10 mouse cellular contexts compared by ENCODE assay signal in the genomic region with DNA sequence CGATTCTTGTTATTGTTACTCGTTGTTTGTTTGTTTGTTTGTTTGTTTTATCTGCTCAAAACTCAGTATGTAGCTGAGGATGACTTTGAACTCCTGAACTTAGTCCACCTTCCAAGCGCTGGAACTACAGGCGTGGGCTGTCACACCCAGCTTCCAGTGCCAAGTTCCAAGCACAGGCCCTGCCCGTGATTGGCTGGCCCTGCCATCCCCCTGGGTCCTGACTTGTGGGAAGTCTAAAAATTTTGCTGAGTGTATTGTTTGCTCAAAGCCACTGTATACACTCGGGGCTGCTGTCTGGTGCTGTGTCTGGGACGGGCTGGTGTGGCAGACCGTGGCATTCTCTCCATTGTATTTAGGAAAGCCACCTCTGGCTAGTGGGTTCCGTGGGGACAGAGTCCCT. TPM values are rescaled to one million over a fixed set of nuclear protein-coding genes. Genes with fewer than 3 reads are reported as not detected.
A peak's percentile ranks its signal among the peaks of the same experiment; 100 is the strongest.
DNase-seq lines count a peak whose midpoint lies in the region; ATAC-seq and TF ChIP-seq lines count a peak whose summit lies in the region.
"Had no signal": no experiment of that assay in that cellular context is flagged by ENCODE, and none has a peak within 500 bp of the region (broad histone marks: within the 10 kb centered on the region; RNA-seq: fewer than 3 reads in every experiment).

No protein-coding gene starts in this region.

- peaks cover 17% of the 10 kb centered on the region for H3K36me3 ChIP-seq in intestine, embryonic 14.5 days (ENCODE audit: control insufficient read depth, insufficient read depth, low read length)
- H3K36me3 ChIP-seq in liver, postnatal 0 days (replicated peaks; ENCODE audit: insufficient read depth, low read length), result peaks cover 14% of the 10 kb centered on the region

- H3K9ac ChIP-seq in intestine, embryonic 14.5 days (ENCODE audit: low read length), result no peak overlapping the region
- H3K9ac ChIP-seq in liver, postnatal 0 days (replicated peaks), result no peak overlapping the region
- H3K9ac ChIP-seq: forebrain, embryonic 12.5 days had no signal

- peak; percentile 97 for DNase-seq in heart, adult 11 months
- no peak for DNase-seq in heart, postnatal 4 days
- DNase-seq in intestine, embryonic 14.5 days (ENCODE audit: low spot score), result no peak
- no peak for DNase-seq in liver, postnatal 0 days
- no peak for DNase-seq in spleen, postnatal 36 days (ENCODE audit: low spot score in 2 of 2)
- no peak for DNase-seq in gastrocnemius, postnatal 10 days
- DNase-seq: cerebellum, adult 9-11 months had no signal

- H3K27ac ChIP-seq in bone marrow, adult 2 months (ENCODE audit: control insufficient read depth, insufficient read depth, low read depth, low read length, poor library complexity), result 0 out of 2 replicates have a peak overlapping the region, but pooled peaks have one; percentile 5
- H3K27ac ChIP-seq in intestine, embryonic 14.5 days (ENCODE audit: low read depth), result peak overlapping the region; percentile 0; the same call in 1 of the 2 replicates
- H3K27ac ChIP-seq in liver, postnatal 0 days (ENCODE audit: low read depth), result peak overlapping the region; percentile 71

- TF ChIP-seq EP300 in liver, postnatal 0 days (IDR thresholded peaks at IDR 0.05; ENCODE audit: low read depth), result no peak

- TF ChIP-seq CTCF in bone marrow, adult 2 months (IDR thresholded peaks at IDR 0.05; ENCODE audit: control insufficient read depth, insufficient read depth, low read length), result no peak
- no peak for TF ChIP-seq CTCF in liver, postnatal 0 days (IDR thresholded peaks at IDR 0.05; ENCODE audit: low read depth)

- peaks cover 13% of the 10 kb centered on the region; the same call in 1 of the 2 replicates for H3K4me1 ChIP-seq in bone marrow, adult 2 months (ENCODE audit: control insufficient read depth, insufficient read depth, low read length)
- H3K4me1 ChIP-seq in intestine, embryonic 14.5 days (replicated peaks; ENCODE audit: control insufficient read depth, insufficient read depth, low read length), result peaks cover 48% of the 10 kb centered on the region
- peaks cover 58% of the 10 kb centered on the region for H3K4me1 ChIP-seq in liver, postnatal 0 days (ENCODE audit: insufficient read depth)

- no peak overlapping the region for H3K4me2 ChIP-seq in intestine, embryonic 14.5 days (ENCODE audit: low read length)
- no peak overlapping the region for H3K4me2 ChIP-seq in liver, postnatal 0 days (ENCODE audit: low read depth, low read length)
- H3K4me2 ChIP-seq: forebrain, embryonic 12.5 days had no signal

- 0 out of 2 replicates have a peak, but pooled peaks have one; percentile 15 for ATAC-seq in intestine, embryonic 14.5 days (replicated peaks; ENCODE audit: low FRiP score, low TSS enrichment, low read depth)
- no peak for ATAC-seq in liver, postnatal 0 days
- ATAC-seq in granulocyte monocyte progenitor cell, adult 5-6 weeks (replicated peaks; ENCODE audit: poor library complexity, severe bottlenecking), result no peak

- H3K9me3 ChIP-seq in intestine, embryonic 14.5 days (ENCODE audit: control insufficient read depth, low read length), result no peaks in the 10 kb centered on the region
- H3K9me3 ChIP-seq in liver, postnatal 0 days (ENCODE audit: low read length), result no peaks in the 10 kb centered on the region
- H3K9me3 ChIP-seq: forebrain, embryonic 12.5 days had no signal

- no peaks in the 10 kb centered on the region for H3K27me3 ChIP-seq in intestine, embryonic 14.5 days (replicated peaks; ENCODE audit: control insufficient read depth, insufficient read depth, low read length)
- no peaks in the 10 kb centered on the region for H3K27me3 ChIP-seq in liver, postnatal 0 days (ENCODE audit: insufficient read depth, low read length)
- H3K27me3 ChIP-seq: forebrain, embryonic 12.5 days had no signal

- 50% methylated on average over 9 of the region's 9 CpGs for WGBS in bone marrow, adult 2 months
- 65% methylated on average over 9 of the region's 9 CpGs for WGBS in intestine, embryonic 14.5 days
- WGBS in liver, postnatal 0 days (ENCODE audit: insufficient replicate concordance), result 45% methylated on average over 9 of the region's 9 CpGs

- TF ChIP-seq POLR2A in bone marrow, adult 2 months (IDR thresholded peaks at IDR 0.05; ENCODE audit: borderline replicate concordance, control insufficient read depth, low read depth, low read length), result no peak

- no peak overlapping the region for H3K4me3 ChIP-seq in bone marrow, adult 2 months (replicated peaks; ENCODE audit: control insufficient read depth, low read depth, low read length)
- no peak overlapping the region for H3K4me3 ChIP-seq in intestine, embryonic 14.5 days (ENCODE audit: low read depth, low read length)
- no peak overlapping the region for H3K4me3 ChIP-seq in liver, postnatal 0 days (ENCODE audit: low read depth, low read length)
- H3K4me3 ChIP-seq: forebrain, embryonic 12.5 days had no signal

RNA-seq across cellular contexts. Expression of a gene that starts 37.4 kb away (rescaled TPM):
- 1,000 to 10,000 TPM; 1,640 to 1,742 TPM for total RNA-seq in heart, postnatal 4 days (2021)
- 20.9 and 43.5 TPM in 2 replicates for polyA plus RNA-seq in bone marrow, adult 2 months (2011; ENCODE audit: insufficient read depth, insufficient read length, low replicate concordance, missing spikeins)
- 603 and 627 TPM in 2 replicates for polyA plus RNA-seq in intestine, embryonic 14.5 days (2014; fragmentation: Nextera tagmentation; extraction: Ambion mirVana)
- 183 and 184 TPM in 2 replicates for polyA plus RNA-seq in liver, postnatal 0 days (2015; fragmentation: Nextera tagmentation; extraction: Ambion mirVana)
- 100 to 1,000 TPM; 244 to 271 TPM for total RNA-seq in gastrocnemius, postnatal 10 days (2021)
- 259 and 298 TPM in 2 replicates for total RNA-seq in granulocyte monocyte progenitor cell, adult 5-6 weeks (2014; fragmentation: Nextera tagmentation)
- 338 and 368 TPM in 2 replicates for total RNA-seq in granulocyte monocyte progenitor cell, adult 5-6 weeks (2017)

RNA-seq across cellular contexts. Expression of a gene that starts 53.2 kb away (rescaled TPM):
- total RNA-seq in heart, postnatal 4 days (2021), result 10 to 100 TPM; 20.3 to 20.7 TPM
- 12.5 and 28.1 TPM in 2 replicates for polyA plus RNA-seq in bone marrow, adult 2 months (2011; ENCODE audit: insufficient read depth, insufficient read length, low replicate concordance, missing spikeins)
- polyA plus RNA-seq in intestine, embryonic 14.5 days (2014; fragmentation: Nextera tagmentation; extraction: Ambion mirVana), result 16.9 and 18.9 TPM in 2 replicates
- polyA plus RNA-seq in liver, postnatal 0 days (2015; fragmentation: Nextera tagmentation; extraction: Ambion mirVana), result 5.9 and 6.4 TPM in 2 replicates
- 10 to 100 TPM; 14.2 to 16.7 TPM for total RNA-seq in gastrocnemius, postnatal 10 days (2021)
- total RNA-seq in granulocyte monocyte progenitor cell, adult 5-6 weeks (2014; fragmentation: Nextera tagmentation), result 26.7 and 27.6 TPM in 2 replicates
- total RNA-seq in granulocyte monocyte progenitor cell, adult 5-6 weeks (2017), result 13.7 and 24.3 TPM in 2 replicates

Comparison
In these comparisons a context has a peak if more than half of its experiments do, and no peak if none do; other contexts are left out.
1. H3K27ac ChIP-seq: peak in every context shown above with its lines; median percentile 71 in liver, postnatal 0 days; 5 in bone marrow, adult 2 months; 0 in intestine, embryonic 14.5 days.
2. RNA of a gene that starts 37.4 kb away (total RNA-seq): 1,640 to 1,742 TPM in heart, postnatal 4 days; 259 to 368 TPM in granulocyte monocyte progenitor cell, adult 5-6 weeks and 244 to 271 TPM in gastrocnemius, postnatal 10 days; every median in the first group is over 4 times any median in the second.